Mouse (Mus musculus): ENCODE results near the gene Rpl18. TPM values are rescaled to one million over a fixed set of nuclear protein-coding genes. Genes with fewer than 3 reads are reported as not detected.

Rpl18 gene
- polyA plus RNA-seq, 1 experiment from 2014 or later, result 721 TPM

- H3K4me2 ChIP-seq (replicated peaks), result no peak overlapping the region
- no peak for ATAC-seq (ENCODE audit: low FRiP score, low read depth)
- H3K9me3 ChIP-seq, result no peaks in the 10 kb centered on the region
- H3K36me3 ChIP-seq, result peaks cover 62% of the 10 kb centered on the region
- no peak overlapping the region for H3K4me3 ChIP-seq
- peaks cover 8% of the 10 kb centered on the region; the same call in 1 of the 2 replicates for H3K4me1 ChIP-seq
- H3K27ac ChIP-seq (replicated peaks), result no peak overlapping the region
- WGBS, result 92% methylated on average over 10 of the region's 10 CpGs
- no peaks in the 10 kb centered on the region for H3K27me3 ChIP-seq
- H3K9ac ChIP-seq (replicated peaks), result no peak overlapping the region
These were observed 11.2 kb downstream of the Rpl18 start for GRCm38 (mm10) chr7:45726419-45726818.

GRCm38 (mm10) chr7:45727625-45728024 is 12.4 kb downstream of the Rpl18 start:
- no peak for ATAC-seq (ENCODE audit: low FRiP score, low read depth)
- WGBS, result 82% methylated on average over 3 of the region's 3 CpGs
- Histone ChIP-seq H3K36me3 (peaks cover 50% of the 10 kb centered on the region), H3K27ac (replicated peaks) (no peak overlapping the region), H3K27me3 (no peaks in the 10 kb centered on the region), H3K4me1 (peaks cover 8% of the 10 kb centered on the region; the same call in 1 of the 2 replicates), H3K4me3 (no peak overlapping the region), H3K9me3 (no peaks in the 10 kb centered on the region), H3K9ac (replicated peaks) (no peak overlapping the region), H3K4me2 (replicated peaks) (no peak overlapping the region)

- no peak overlapping the region for H3K4me2 ChIP-seq (replicated peaks)
- 15% methylated on average over 16 of the region's 16 CpGs for WGBS
- no peak overlapping the region for H3K9ac ChIP-seq (replicated peaks)
- peaks cover 8% of the 10 kb centered on the region; the same call in 1 of the 2 replicates for H3K4me1 ChIP-seq
- H3K36me3 ChIP-seq, result peaks cover 19% of the 10 kb centered on the region
- no peak overlapping the region for H3K4me3 ChIP-seq
- no peak for ATAC-seq (ENCODE audit: low FRiP score, low read depth)
- no peaks in the 10 kb centered on the region for H3K9me3 ChIP-seq
- no peak overlapping the region for H3K27ac ChIP-seq (replicated peaks)
- no peaks in the 10 kb centered on the region for H3K27me3 ChIP-seq
These were observed 15.6 kb downstream of the Rpl18 start for GRCm38 (mm10) chr7:45730727-45731431.

GRCm38 (mm10) chr7:45733477-45733876 is 18.2 kb downstream of the Rpl18 start:
- Histone ChIP-seq H3K27me3 (no peaks in the 10 kb centered on the region), H3K9ac (replicated peaks) (no peak overlapping the region), H3K4me2 (replicated peaks) (no peak overlapping the region), H3K4me1 (peaks cover 8% of the 10 kb centered on the region; the same call in 1 of the 2 replicates), H3K9me3 (no peaks in the 10 kb centered on the region), H3K27ac (replicated peaks) (no peak overlapping the region), H3K4me3 (no peak overlapping the region), H3K36me3 (0 out of 2 replicates have a peak, but pooled peaks cover 4% of the 10 kb centered on the region)
- no peak for ATAC-seq (ENCODE audit: low FRiP score, low read depth)
- 90% methylated on average over 5 of the region's 5 CpGs for WGBS

GRCm38 (mm10) chr7:45739162-45739763 is 24.0 kb downstream of the Rpl18 start:
- Histone ChIP-seq H3K9me3 (no peaks in the 10 kb centered on the region), H3K4me3 (no peak overlapping the region), H3K9ac (replicated peaks) (no peak overlapping the region), H3K4me2 (replicated peaks) (no peak overlapping the region), H3K27me3 (peaks cover 10% of the 10 kb centered on the region), H3K4me1 (no peaks in the 10 kb centered on the region), H3K27ac (replicated peaks) (no peak overlapping the region), H3K36me3 (no peaks in the 10 kb centered on the region)
- WGBS, result 8% methylated on average over 9 of the region's 9 CpGs
- peak; percentile 79; the same call in 1 of the 2 replicates for ATAC-seq (ENCODE audit: low FRiP score, low read depth)

- Histone ChIP-seq H3K9ac (replicated peaks) (no peak overlapping the region), H3K27me3 (peaks cover 10% of the 10 kb centered on the region), H3K4me1 (no peaks in the 10 kb centered on the region), H3K4me3 (no peak overlapping the region), H3K36me3 (no peaks in the 10 kb centered on the region), H3K4me2 (replicated peaks) (no peak overlapping the region), H3K9me3 (no peaks in the 10 kb centered on the region), H3K27ac (replicated peaks) (no peak overlapping the region)
- WGBS, result 59% methylated on average over 10 of the region's 10 CpGs
- no peak for ATAC-seq (ENCODE audit: low FRiP score, low read depth)
These were observed 24.6 kb downstream of the Rpl18 start for GRCm38 (mm10) chr7:45739820-45740219.

GRCm38 (mm10) chr7:45741308-45741707 is 26.1 kb downstream of the Rpl18 start:
- Histone ChIP-seq H3K4me3 (no peak overlapping the region), H3K9me3 (no peaks in the 10 kb centered on the region), H3K4me1 (no peaks in the 10 kb centered on the region), H3K36me3 (no peaks in the 10 kb centered on the region), H3K27me3 (peaks cover 10% of the 10 kb centered on the region), H3K27ac (replicated peaks) (no peak overlapping the region), H3K9ac (replicated peaks) (no peak overlapping the region), H3K4me2 (replicated peaks) (no peak overlapping the region)
- 85% methylated on average over 12 of the region's 12 CpGs for WGBS
- no peak for ATAC-seq (ENCODE audit: low FRiP score, low read depth)

GRCm38 (mm10) chr7:45741777-45742176 is 26.5 kb downstream of the Rpl18 start:
- H3K27me3 ChIP-seq, result peaks cover 10% of the 10 kb centered on the region
- WGBS, result 38% methylated on average over 11 of the region's 11 CpGs
- no peak overlapping the region for H3K9ac ChIP-seq (replicated peaks)
- H3K4me1 ChIP-seq, result no peaks in the 10 kb centered on the region
- no peak for ATAC-seq (ENCODE audit: low FRiP score, low read depth)
- no peak overlapping the region for H3K4me3 ChIP-seq
- no peak overlapping the region for H3K4me2 ChIP-seq (replicated peaks)
- no peaks in the 10 kb centered on the region for H3K9me3 ChIP-seq
- no peak overlapping the region for H3K27ac ChIP-seq (replicated peaks)
- no peaks in the 10 kb centered on the region for H3K36me3 ChIP-seq

GRCm38 (mm10) chr7:45742338-45742737 is 27.1 kb downstream of the Rpl18 start:
- Histone ChIP-seq H3K4me3 (no peak overlapping the region), H3K4me2 (replicated peaks) (no peak overlapping the region), H3K27me3 (peaks cover 10% of the 10 kb centered on the region), H3K27ac (replicated peaks) (no peak overlapping the region), H3K9ac (replicated peaks) (no peak overlapping the region), H3K9me3 (no peaks in the 10 kb centered on the region), H3K4me1 (no peaks in the 10 kb centered on the region), H3K36me3 (no peaks in the 10 kb centered on the region)
- 40% methylated on average over 19 of the region's 19 CpGs for WGBS
- no peak for ATAC-seq (ENCODE audit: low FRiP score, low read depth)

GRCm38 (mm10) chr7:45744387-45744786 is 29.1 kb downstream of the Rpl18 start:
- Histone ChIP-seq H3K27ac (replicated peaks) (no peak overlapping the region), H3K4me3 (no peak overlapping the region), H3K36me3 (no peaks in the 10 kb centered on the region), H3K27me3 (peaks cover 10% of the 10 kb centered on the region), H3K4me2 (replicated peaks) (no peak overlapping the region), H3K9me3 (no peaks in the 10 kb centered on the region), H3K9ac (replicated peaks) (no peak overlapping the region), H3K4me1 (no peaks in the 10 kb centered on the region)
- 59% methylated on average over 2 of the region's 2 CpGs for WGBS
- no peak for ATAC-seq (ENCODE audit: low FRiP score, low read depth)

GRCm38 (mm10) chr7:45746518-45746917 is 31.3 kb downstream of the Rpl18 start:
- Histone ChIP-seq H3K4me2 (replicated peaks) (no peak overlapping the region), H3K9me3 (no peaks in the 10 kb centered on the region), H3K27me3 (peaks cover 4% of the 10 kb centered on the region), H3K27ac (replicated peaks) (no peak overlapping the region), H3K4me3 (no peak overlapping the region), H3K36me3 (no peaks in the 10 kb centered on the region), H3K9ac (replicated peaks) (no peak overlapping the region), H3K4me1 (no peaks in the 10 kb centered on the region)
- ATAC-seq (ENCODE audit: low FRiP score, low read depth), result no peak
- WGBS, result 68% methylated on average over 6 of the region's 6 CpGs

- Histone ChIP-seq H3K4me2 (replicated peaks) (no peak overlapping the region), H3K27me3 (no peaks in the 10 kb centered on the region; the same call in none of the 2 replicates), H3K27ac (replicated peaks) (no peak overlapping the region), H3K4me1 (no peaks in the 10 kb centered on the region), H3K9ac (replicated peaks) (no peak overlapping the region), H3K9me3 (no peaks in the 10 kb centered on the region), H3K4me3 (no peak overlapping the region), H3K36me3 (no peaks in the 10 kb centered on the region)
- ATAC-seq (ENCODE audit: low FRiP score, low read depth), result no peak
- 81% methylated on average over 5 of the region's 5 CpGs for WGBS
These were observed 32.2 kb downstream of the Rpl18 start for GRCm38 (mm10) chr7:45747450-45747849.
